Mouse (Mus musculus): ENCODE results near the gene Arhgap21.

GRCm38 (mm10) chr2:20990056-20990455, 21.4 kb upstream of the Arhgap21 start:
- TF ChIP-seq CTCF (IDR thresholded peaks at IDR 0.05; ENCODE audit: extremely low read depth, insufficient read depth, low read length): no peak
- no peak for TF ChIP-seq POLR2A (IDR thresholded peaks at IDR 0.05; ENCODE audit: extremely low read depth, insufficient read depth, low read length)

All from cortical plate, adult 2 months (tissue).